Comparison of ENCODE assay signal across 15 mouse cellular contexts in genomic region chr3:85337881-85338754, GRCm38 (mm10).
DNase-seq lines count a peak whose midpoint lies in the region; ATAC-seq lines count a peak whose summit lies in the region.
"Had no signal": no experiment of that assay in that cellular context is flagged by ENCODE, and none has a peak within 500 bp of the region (broad histone marks: within the 10 kb centered on the region; RNA-seq: fewer than 3 reads in every experiment).

No protein-coding gene starts in this region.

- peaks cover 12% of the 10 kb centered on the region for H3K4me1 ChIP-seq in forebrain, embryonic 16.5 days (replicated peaks; ENCODE audit: control insufficient read depth, insufficient read depth, low read length)
- H3K4me1 ChIP-seq in midbrain, embryonic 12.5 days = peaks cover 23% of the 10 kb centered on the region

- H3K4me2 ChIP-seq in forebrain, embryonic 16.5 days (ENCODE audit: low read length) = no peak overlapping the region
- no peak overlapping the region for H3K4me2 ChIP-seq in midbrain, embryonic 12.5 days (replicated peaks)

- no peaks in the 10 kb centered on the region for H3K9me3 ChIP-seq in forebrain, embryonic 16.5 days (ENCODE audit: control insufficient read depth, low read length)
- no peaks in the 10 kb centered on the region for H3K9me3 ChIP-seq in midbrain, embryonic 12.5 days

- peak; percentile 29; the same call in 1 of the 2 replicates for ATAC-seq in forebrain, embryonic 16.5 days
- peak; percentile 58; the same call in 1 of the 2 replicates for ATAC-seq in midbrain, embryonic 12.5 days (ENCODE audit: low FRiP score, low read depth)

- H3K27ac ChIP-seq in forebrain, embryonic 16.5 days (ENCODE audit: low read length) = no peak overlapping the region
- no peak overlapping the region for H3K27ac ChIP-seq in midbrain, embryonic 12.5 days (replicated peaks)
- H3K27ac ChIP-seq: liver, embryonic 14.5 days had no signal

- H3K27me3 ChIP-seq in forebrain, embryonic 16.5 days (replicated peaks; ENCODE audit: control insufficient read depth, insufficient read depth, low read length) = no peaks in the 10 kb centered on the region
- H3K27me3 ChIP-seq in midbrain, embryonic 12.5 days = no peaks in the 10 kb centered on the region

- no peak overlapping the region for H3K4me3 ChIP-seq in forebrain, embryonic 16.5 days (replicated peaks; ENCODE audit: low read length)
- no peak overlapping the region for H3K4me3 ChIP-seq in midbrain, embryonic 12.5 days

- 24% methylated on average over 7 of the region's 7 CpGs for WGBS in forebrain, embryonic 16.5 days
- WGBS in midbrain, embryonic 12.5 days = 63% methylated on average over 7 of the region's 7 CpGs

- H3K36me3 ChIP-seq in forebrain, embryonic 16.5 days (ENCODE audit: control insufficient read depth, insufficient read depth) = no peaks in the 10 kb centered on the region
- H3K36me3 ChIP-seq in midbrain, embryonic 12.5 days = no peaks in the 10 kb centered on the region

- peak; percentile 53 for DNase-seq in kidney, adult 11 months
- no peak for DNase-seq in kidney, postnatal 10 days
- DNase-seq in R1 (ENCODE audit: low read depth, low spot score) = peak; percentile 90
- no peak for DNase-seq in cerebellum, postnatal 14 days
- no peak for DNase-seq in frontal cortex, postnatal 14 days (ENCODE audit: low spot score in 2 of 2)
- DNase-seq in thymus, postnatal 14 days = no peak
- DNase-seq: adrenal gland, adult 8-10 months; heart, adult 18-20 months; heart, postnatal 36 days; left cerebral cortex, postnatal 4 days; lung, postnatal 36 days; thymus, adult 2 months had no signal

- no peak overlapping the region for H3K9ac ChIP-seq in forebrain, embryonic 16.5 days (replicated peaks; ENCODE audit: low read depth, low read length)
- H3K9ac ChIP-seq in midbrain, embryonic 12.5 days (replicated peaks) = no peak overlapping the region
- H3K9ac ChIP-seq: liver, embryonic 14.5 days had no signal

Comparison
In these comparisons a context has a peak if more than half of its experiments do, and no peak if none do; other contexts are left out.
1. DNase-seq: peak in kidney, adult 11 months (single experiment) and R1 (single experiment); none in kidney, postnatal 10 days (single experiment), cerebellum, postnatal 14 days (0 of 2), frontal cortex, postnatal 14 days (0 of 2) and thymus, postnatal 14 days (single experiment).